Mouse (Mus musculus): ENCODE measurements around the gene Rbbp8nl.

The Rbbp8nl gene

DNA sequence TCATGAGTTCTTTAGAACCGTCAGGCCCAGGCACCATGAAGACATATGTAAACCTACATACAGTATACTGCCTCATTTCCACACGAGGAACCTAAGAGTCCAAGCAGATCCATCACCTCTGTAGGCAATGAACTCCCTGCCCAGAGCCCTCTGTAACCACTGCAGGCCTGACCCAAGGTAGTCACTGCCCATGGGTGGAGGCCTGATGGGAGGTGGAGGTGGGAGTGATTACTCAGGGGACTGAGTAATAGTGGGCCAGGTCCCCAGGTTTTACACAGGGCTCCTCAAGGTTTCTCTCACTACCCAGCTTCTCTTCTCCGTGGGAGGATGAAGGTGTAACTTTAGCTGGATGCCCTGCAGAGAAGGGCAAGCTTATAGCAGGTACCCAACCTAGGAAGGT, 60.5 kb downstream of the Rbbp8nl start:
- in situ Hi-C loops (cut with MboI) = no loop called here

DNA sequence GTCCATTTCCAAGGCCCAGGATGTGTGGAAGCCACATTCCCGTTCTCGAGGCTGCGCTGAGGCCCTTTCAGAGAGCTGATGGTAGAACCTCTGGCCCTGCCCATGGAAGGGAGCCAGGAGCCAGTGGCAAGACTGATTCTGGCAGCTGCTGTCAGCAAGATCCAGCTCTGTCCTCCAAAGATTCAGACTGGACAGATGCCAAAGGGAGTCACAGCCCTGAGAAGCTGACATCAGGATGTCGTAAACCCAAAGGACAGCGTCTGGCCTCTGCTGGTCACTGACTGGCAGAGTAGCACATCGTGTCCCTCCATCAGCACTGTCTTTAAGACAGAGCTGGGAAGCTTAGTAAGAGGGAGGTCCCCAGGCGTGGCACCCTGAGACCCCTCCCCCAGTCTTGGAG, 61.1 kb downstream of the Rbbp8nl start:
- in situ Hi-C loops (cut with MboI) = no loop called here

DNA sequence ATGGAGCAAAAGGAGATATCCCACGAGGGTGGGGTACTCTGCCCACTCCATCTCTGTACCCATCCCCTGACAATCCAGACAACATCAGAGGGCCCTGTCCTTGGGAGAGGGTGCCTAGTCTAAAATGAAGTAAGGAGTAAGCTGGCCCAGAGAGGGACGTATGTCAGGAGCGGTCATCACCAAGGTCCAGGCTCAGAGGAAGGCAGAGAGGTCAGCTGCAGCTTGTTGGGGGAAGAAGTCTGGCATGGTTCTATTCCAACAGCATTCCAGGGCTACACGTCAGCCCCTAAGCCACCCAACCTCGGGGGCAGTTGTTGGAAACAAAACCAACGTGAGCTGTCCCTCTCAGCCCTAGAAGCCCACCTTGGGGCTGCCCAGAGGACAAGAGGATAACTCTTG, 61.6 kb downstream of the Rbbp8nl start:
- in situ Hi-C loops (cut with MboI) = no loop called here
